Mouse (Mus musculus) MEL (cell line): ENCODE measurements around the gene Mag. TPM values are rescaled to one million over a fixed set of nuclear protein-coding genes. Genes with fewer than 3 reads are reported as not detected.

Experiments used
- DNase-seq: peaks from one replicate; pipeline ENCODE4 v3.0.0; 2011; ENCODE audit warnings: low read depth, low spot score
- H3K27ac ChIP-seq: 2 replicates; pipeline ENCODE4 v1.5.1; 2012; ENCODE audit warnings: low read depth, mild to moderate bottlenecking, control low read depth, low read length, moderate library complexity; ENCODE audit not compliant: control insufficient read depth
- H3K27me3 ChIP-seq, 2 experiments: fragments of 150-350 bp in 1 of 2; sonication (generic) in 1 of 2; 2 replicates each; pipeline ENCODE4 v1.6.1; 2012; ENCODE audit warnings: low read length in 2 of 2, mild to moderate bottlenecking in 2 of 2, improper control_type of control experiment in 1 of 2, moderate library complexity in 1 of 2; ENCODE audit not compliant: insufficient read depth in 2 of 2, control insufficient read depth in 1 of 2
- H3K36me3 ChIP-seq, 2 experiments: 2 replicates each; pipeline ENCODE4 v1.6.1; 2012 to 2014; ENCODE audit warnings: low read length in 2 of 2, improper control_type of control experiment in 1 of 2, inconsistent platforms in 1 of 2, mild to moderate bottlenecking in 1 of 2; ENCODE audit not compliant: insufficient read depth in 2 of 2, control insufficient read depth in 1 of 2
- H3K4me1 ChIP-seq, 2 experiments: fragments of 150-350 bp in 1 of 2; sonication (generic) in 1 of 2; 2 replicates each; pipeline ENCODE4 v1.6.1; 2012; ENCODE audit warnings: low read length in 2 of 2, improper control_type of control experiment in 1 of 2, mild to moderate bottlenecking in 1 of 2; ENCODE audit not compliant: insufficient read depth in 2 of 2, control insufficient read depth in 1 of 2
- H3K4me3 ChIP-seq, 2 experiments: fragments of 150-350 bp in 1 of 2; sonication (generic) in 1 of 2; 2 replicates each; pipeline ENCODE4 v1.5.1; 2012; ENCODE audit warnings: low read depth in 2 of 2, low read length in 2 of 2, mild to moderate bottlenecking in 2 of 2, moderate library complexity in 2 of 2, control low read depth in 1 of 2, improper control_type of control experiment in 1 of 2; ENCODE audit not compliant: control insufficient read depth in 1 of 2, insufficient read depth in 1 of 2
- H3K79me2 ChIP-seq: 2 replicates; pipeline ENCODE4 v1.6.1; 2012; ENCODE audit warnings: mild to moderate bottlenecking, low read length, moderate library complexity; ENCODE audit not compliant: control insufficient read depth, poor library complexity, insufficient read depth
- H3K9ac ChIP-seq: 2 replicates; pipeline ENCODE4 v1.6.1; 2012; ENCODE audit warnings: low read depth, mild to moderate bottlenecking, control low read depth, low read length, moderate library complexity; ENCODE audit not compliant: control insufficient read depth, poor library complexity, severe bottlenecking
- H3K9me3 ChIP-seq: fragments of 150-350 bp; sonication (generic); replicated peaks from 2 replicates; pipeline ENCODE4 v1.6.1; 2012; ENCODE audit warnings: mild to moderate bottlenecking, low read length, improper control_type of control experiment, moderate library complexity; ENCODE audit not compliant: insufficient read depth
- CHD1 ChIP-seq: IDR thresholded peaks from 2 replicates; pipeline ENCODE4 v1.6.1; 2012; ENCODE audit warnings: low read depth, mild to moderate bottlenecking, inconsistent platforms, low read length, improper control_type of control experiment
- CHD2 ChIP-seq: IDR thresholded peaks from 2 replicates; pipeline ENCODE4 v1.6.1; 2011; ENCODE audit warnings: low read length, improper control_type of control experiment
- E2F4 ChIP-seq: IDR thresholded peaks from 2 replicates; pipeline ENCODE4 v1.6.1; 2011; ENCODE audit warnings: low read depth, low read length, improper control_type of control experiment, borderline replicate concordance
- GABPA ChIP-seq: IDR thresholded peaks from 2 replicates; pipeline ENCODE4 v1.6.1; 2012; ENCODE audit warnings: low read depth, mild to moderate bottlenecking, inconsistent platforms, low read length, improper control_type of control experiment, moderate library complexity
- JUND ChIP-seq: IDR thresholded peaks from 2 replicates; pipeline ENCODE4 v1.6.1; 2011; ENCODE audit warnings: low read depth, mild to moderate bottlenecking, improper control_type of control experiment, low read length
- KAT2A ChIP-seq: conservative IDR thresholded peaks from 2 replicates; pipeline ENCODE4 v1.6.1; 2012; ENCODE audit warnings: low read depth, low read length, improper control_type of control experiment, inconsistent platforms
- MAX ChIP-seq: IDR thresholded peaks from 2 replicates; pipeline ENCODE4 v1.6.1; 2011; ENCODE audit warnings: low read length, improper control_type of control experiment
- MAZ ChIP-seq: IDR thresholded peaks from 2 replicates; pipeline ENCODE4 v1.6.1; 2012; ENCODE audit warnings: low read depth, mild to moderate bottlenecking, inconsistent platforms, low read length, improper control_type of control experiment
- MYB ChIP-seq: IDR thresholded peaks from 2 replicates; pipeline ENCODE4 v1.6.1; 2011; ENCODE audit warnings: mild to moderate bottlenecking, low read depth, low read length, improper control_type of control experiment
- NELFE ChIP-seq: IDR thresholded peaks from 2 replicates; pipeline ENCODE4 v1.6.1; 2011; ENCODE audit warnings: low read depth, low read length, improper control_type of control experiment
- POLR2A ChIP-seq, 2 experiments: IDR thresholded peaks; 2 replicates each; pipeline ENCODE4 v1.6.1; 2011 to 2012; ENCODE audit warnings: low read length in 2 of 2, mild to moderate bottlenecking in 2 of 2, control low read depth in 1 of 2, improper control_type of control experiment in 1 of 2, low read depth in 1 of 2, moderate library complexity in 1 of 2; ENCODE audit not compliant: control insufficient read depth in 1 of 2, insufficient read depth in 1 of 2, poor library complexity in 1 of 2
- POLR2AphosphoS5 ChIP-seq: IDR thresholded peaks from 2 replicates; pipeline ENCODE4 v1.6.1; 2012; ENCODE audit warnings: low read depth, borderline replicate concordance, mild to moderate bottlenecking, inconsistent platforms, low read length, moderate library complexity, mixed read lengths
- RCOR1 ChIP-seq: IDR thresholded peaks from 2 replicates; pipeline ENCODE4 v1.6.1; 2012; ENCODE audit warnings: low read depth, mild to moderate bottlenecking, inconsistent platforms, low read length, improper control_type of control experiment
- SIN3A ChIP-seq: IDR thresholded peaks from 2 replicates; pipeline ENCODE4 v1.6.1; 2012; ENCODE audit warnings: low read length, improper control_type of control experiment, inconsistent platforms
- SMC3 ChIP-seq: IDR thresholded peaks from 2 replicates; pipeline ENCODE4 v1.6.1; 2011; ENCODE audit warnings: low read depth, low read length, improper control_type of control experiment
- TAL1 ChIP-seq: IDR thresholded peaks from 2 replicates; pipeline ENCODE4 v1.6.1; 2012; ENCODE audit warnings: mild to moderate bottlenecking, inconsistent platforms, low read length, moderate library complexity, mixed read lengths
- TBP ChIP-seq: IDR thresholded peaks from 2 replicates; pipeline ENCODE4 v1.8.0; 2011; ENCODE audit warnings: low read depth, low read length, improper control_type of control experiment
- USF1 ChIP-seq: IDR thresholded peaks from 2 replicates; pipeline ENCODE4 v1.6.1; 2014; ENCODE audit warnings: low read depth, mild to moderate bottlenecking, inconsistent platforms, low read length, improper control_type of control experiment, moderate library complexity
- USF2 ChIP-seq, 2 experiments: IDR thresholded peaks; 2 replicates each; pipeline ENCODE4 v1.6.1; 2011 to 2012; ENCODE audit warnings: improper control_type of control experiment in 2 of 2, low read length in 2 of 2, borderline replicate concordance in 1 of 2, inconsistent platforms in 1 of 2, low read depth in 1 of 2, mild to moderate bottlenecking in 1 of 2; ENCODE audit not compliant: insufficient read depth in 1 of 2
- ZC3H11A ChIP-seq: IDR thresholded peaks from 2 replicates; pipeline ENCODE4 v1.6.1; 2012; ENCODE audit warnings: low read depth, mild to moderate bottlenecking, inconsistent platforms, low read length, improper control_type of control experiment
- polyA plus RNA-seq, 2 experiments: library from polyadenylated mRNA; stranded (reverse) in 1 of 2; unstranded in 1 of 2; fragments of >175 nt in 1 of 2; fragments of >200 nt in 1 of 2; gene quantifications; 2 replicates each; pipeline versions ENCODE4 v1.2.1 to v1.2.4; 2012; ENCODE audit warnings: low replicate concordance in 2 of 2, low read depth in 1 of 2; ENCODE audit not compliant: insufficient read length in 2 of 2, insufficient read depth in 1 of 2, missing spikeins in 1 of 2
- total RNA-seq: library from RNA; depleted of rRNA; stranded (reverse); fragments of 300-350 nt; gene quantifications from 2 replicates; pipeline ENCODE4 v1.2.3, GENCODE M21; 2012

Mag gene
- total and polyA plus RNA-seq, 3 experiments = not detected

- H3K27me3 ChIP-seq = peaks cover 2 to 3% of the 10 kb centered on the region in 2 experiments; a peak in 3 of 4 replicates
- no peak overlapping the region for H3K27ac ChIP-seq
- no peaks in the 10 kb centered on the region for H3K4me1 ChIP-seq
- TF ChIP-seq KAT2A (no peak), JUND (no peak), POLR2AphosphoS5 (no peak), TBP (no peak), POLR2A (IDR thresholded peaks at IDR 0.05; ENCODE audit: control insufficient read depth in 1 of 2, insufficient read depth in 1 of 2, low read depth in 1 of 2, low read length in 2 of 2, poor library complexity in 1 of 2) (no peak), E2F4 (no peak), SMC3 (no peak), GABPA (no peak), MAZ (no peak), TAL1 (no peak), ZC3H11A (no peak), USF1 (no peak), MAX (no peak), MYB (no peak), USF2 (IDR thresholded peaks at IDR 0.05; ENCODE audit: borderline replicate concordance in 1 of 2, insufficient read depth in 1 of 2, low read depth in 1 of 2, low read length in 2 of 2) (no peak)
- H3K9ac ChIP-seq = no peak overlapping the region
- H3K9me3 ChIP-seq = no peaks in the 10 kb centered on the region
- H3K4me3 ChIP-seq = no peak overlapping the region
- H3K79me2 ChIP-seq = no peaks in the 10 kb centered on the region
- no peaks in the 10 kb centered on the region for H3K36me3 ChIP-seq
- DNase-seq = no peak
Observed at GRCm38 (mm10) chr7:30888786-30889185, 25.9 kb downstream of the Mag start.

GRCm38 (mm10) chr7:30887568-30888188, 27.0 kb downstream of the Mag start:
- DNase-seq = no peak
- H3K9ac ChIP-seq = no peak overlapping the region
- no peaks in the 10 kb centered on the region for H3K4me1 ChIP-seq
- peaks cover 2 to 3% of the 10 kb centered on the region in 2 experiments; a peak in 2 of 4 replicates for H3K27me3 ChIP-seq
- no peak overlapping the region for H3K27ac ChIP-seq
- no peaks in the 10 kb centered on the region for H3K9me3 ChIP-seq
- H3K36me3 ChIP-seq = no peaks in the 10 kb centered on the region
- H3K4me3 ChIP-seq = no peak overlapping the region
- H3K79me2 ChIP-seq = no peaks in the 10 kb centered on the region
- TF ChIP-seq NELFE (no peak), TAL1 (no peak), CHD2 (no peak), CHD1 (no peak), USF2 (IDR thresholded peaks at IDR 0.05; ENCODE audit: borderline replicate concordance in 1 of 2, insufficient read depth in 1 of 2, low read depth in 1 of 2, low read length in 2 of 2) (no peak), RCOR1 (no peak), SIN3A (no peak)
